Mouse (Mus musculus) megakaryocyte, embryonic 14.5 days (primary cell): ENCODE measurements at regions not wholly inside any gene's neighbourhood (a gene's known extent, or its start where the extent isn't known, plus 50 kb on each side); places are given as distances from the start of the nearest gene placed in this dataset.

ENCODE experiments used
- FLI1 ChIP-seq: IDR thresholded peaks from 2 replicates; pipeline ENCODE4 v1.6.1; 2012; ENCODE audit warnings: low read length, inconsistent platforms, mixed read lengths
- GATA1 ChIP-seq: IDR thresholded peaks from 3 replicates; pipeline ENCODE4 v1.6.1; 2012; ENCODE audit warnings: mixed read lengths, low read length, inconsistent platforms, borderline replicate concordance

DNA sequence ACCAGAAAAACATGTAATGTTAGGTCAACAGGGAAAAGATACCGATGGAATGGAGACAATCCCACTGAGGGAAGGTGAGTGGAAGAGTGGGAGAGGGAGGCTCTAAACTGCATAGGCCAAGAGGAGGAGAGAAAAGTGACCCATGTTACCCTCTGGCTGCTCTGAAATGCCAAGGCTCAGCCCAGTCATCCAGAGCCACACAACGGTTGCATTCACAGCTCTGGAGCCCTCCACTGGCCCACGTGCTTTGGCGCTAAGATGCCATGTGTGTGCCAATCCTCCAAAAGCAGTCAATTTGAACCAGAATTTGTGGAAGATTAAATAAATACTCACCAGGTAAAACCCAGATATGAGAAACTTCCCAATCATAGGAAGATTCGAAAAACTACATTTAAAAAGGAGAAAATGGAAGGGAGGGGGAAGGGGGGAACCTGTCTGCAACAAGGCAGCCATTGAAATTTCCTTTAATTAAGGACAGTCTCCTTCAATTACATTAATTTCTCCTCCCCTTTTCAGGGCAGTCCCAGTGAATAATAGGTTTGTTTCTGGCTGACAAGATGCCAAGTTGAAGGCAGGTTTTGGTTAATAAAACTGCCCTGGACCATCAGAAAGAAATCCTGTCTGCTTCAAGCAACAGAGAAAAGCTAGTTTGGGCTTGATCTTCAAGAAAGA is 332.5 kb downstream of the Sorl1 start:
- TF ChIP-seq GATA1: no peak
- TF ChIP-seq FLI1: no peak
